Mouse (Mus musculus) testis, adult 2 months (tissue): ENCODE measurements around the gene Itgae.

Source experiments
- CTCF ChIP-seq: fragments of 200-500 bp; IDR thresholded peaks from 2 replicates; pipeline ENCODE4 v1.5.1; 2012; ENCODE audit warnings: low read depth, mild to moderate bottlenecking, inconsistent platforms, low read length, moderate library complexity; ENCODE audit not compliant: control insufficient read depth, insufficient read depth, insufficient replicate concordance
- POLR2A ChIP-seq: fragments of 200-500 bp; IDR thresholded peaks from 2 replicates; pipeline ENCODE4 v1.6.1; 2012; ENCODE audit warnings: low read depth, mild to moderate bottlenecking, inconsistent platforms, low read length, moderate library complexity; ENCODE audit not compliant: control insufficient read depth

DNA sequence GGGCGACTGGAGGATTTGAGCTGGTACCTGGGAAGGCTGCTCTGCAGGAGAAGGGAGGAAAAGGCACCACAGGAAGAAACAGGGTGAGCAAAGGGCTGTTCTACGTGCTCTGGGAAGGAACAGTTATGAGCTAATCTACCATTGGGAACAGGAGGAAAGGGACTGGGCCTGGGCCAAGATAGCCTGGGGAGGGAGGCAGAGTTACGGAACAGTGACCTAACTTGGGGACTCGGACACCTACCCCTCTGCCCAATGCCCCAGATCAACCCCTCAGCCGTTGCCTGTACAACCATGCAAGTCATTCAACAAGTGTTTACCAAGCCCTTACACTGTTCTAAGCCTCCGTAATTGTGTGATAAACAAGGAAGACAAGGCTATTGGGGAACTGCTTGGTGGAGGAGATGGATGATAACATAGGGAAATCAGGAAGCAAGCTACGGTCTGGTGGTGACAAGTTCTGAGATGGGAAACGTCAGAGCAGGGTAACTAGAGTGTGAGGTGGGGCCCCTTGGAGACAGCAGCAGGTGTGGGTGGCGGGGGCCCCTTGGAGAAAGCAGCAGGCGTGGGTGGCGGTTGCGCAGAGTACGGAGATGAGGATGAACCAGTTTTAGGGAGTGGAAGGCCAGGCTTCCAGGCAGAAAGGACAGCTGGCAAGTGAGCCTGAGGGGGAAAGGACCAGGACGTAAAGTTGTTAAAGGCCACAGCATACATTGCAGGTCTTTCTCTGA, 18.7 kb downstream of the Itgae start:
- TF ChIP-seq CTCF (no peak), POLR2A (no peak)
